Mouse (Mus musculus): ENCODE measurements at regions not wholly inside any gene's neighbourhood (a gene's known extent, or its start where the extent isn't known, plus 50 kb on each side); places are given as distances from the start of the nearest gene placed in this dataset.

- H3K36me3 ChIP-seq (ENCODE audit: control insufficient read depth, insufficient read depth, low read length, poor library complexity, severe bottlenecking), result no peaks in the 10 kb centered on the region
- H3K27ac ChIP-seq (ENCODE audit: insufficient read depth, low read depth, low read length, poor library complexity, severe bottlenecking), result no peak overlapping the region
- H3K9ac ChIP-seq (ENCODE audit: insufficient read depth, low read depth, low read length, poor library complexity, severe bottlenecking), result no peak overlapping the region
- in situ Hi-C loops (cut with MboI; ENCODE audit: low sequenced_read_pairs in 2 of 2, unreplicated experiment in 2 of 2), result no loop called here
- no peaks in the 10 kb centered on the region for H3K9me3 ChIP-seq (ENCODE audit: control insufficient read depth, insufficient read depth, low read depth, low read length)
- H3K4me1 ChIP-seq (ENCODE audit: control insufficient read depth in 2 of 2, insufficient read depth in 2 of 2, low read length in 2 of 2, poor library complexity in 1 of 2), result no peaks in the 10 kb centered on the region
- DNase-seq (ENCODE audit: low read depth, low spot score), result no peak
- TF ChIP-seq HCFC1 (IDR thresholded peaks at IDR 0.05; ENCODE audit: borderline replicate concordance, insufficient read depth, low read length), result no peak
- TF ChIP-seq MAFK (IDR thresholded peaks at IDR 0.05; ENCODE audit: insufficient read depth, low read depth, low read length), result no peak
- no peak for TF ChIP-seq ZNF384 (IDR thresholded peaks at IDR 0.05; ENCODE audit: low read depth, low read length)
- TF ChIP-seq CHD2 (IDR thresholded peaks at IDR 0.05; ENCODE audit: low read depth, low read length), result no peak
- no peak for TF ChIP-seq ZC3H11A (IDR thresholded peaks at IDR 0.05; ENCODE audit: borderline replicate concordance, low read depth, low read length)
- no peak overlapping the region for H3K4me3 ChIP-seq (ENCODE audit: insufficient read depth in 1 of 2, low read depth in 1 of 2, low read length in 2 of 2, poor library complexity in 1 of 2, severe bottlenecking in 1 of 2)
Observed at GRCm38 (mm10) chr3:128787686-128788085, 412.0 kb upstream of the Pitx2 start.

- TF ChIP-seq MAFK (IDR thresholded peaks at IDR 0.05; ENCODE audit: insufficient read depth, low read depth, low read length) (no peak), CHD2 (IDR thresholded peaks at IDR 0.05; ENCODE audit: low read depth, low read length) (no peak), HCFC1 (IDR thresholded peaks at IDR 0.05; ENCODE audit: borderline replicate concordance, insufficient read depth, low read length) (no peak), ZC3H11A (IDR thresholded peaks at IDR 0.05; ENCODE audit: borderline replicate concordance, low read depth, low read length) (no peak), ZNF384 (IDR thresholded peaks at IDR 0.05; ENCODE audit: low read depth, low read length) (no peak)
- Histone ChIP-seq H3K4me3 (ENCODE audit: insufficient read depth in 1 of 2, low read depth in 1 of 2, low read length in 2 of 2, poor library complexity in 1 of 2, severe bottlenecking in 1 of 2) (no peak overlapping the region), H3K36me3 (ENCODE audit: control insufficient read depth, insufficient read depth, low read length, poor library complexity, severe bottlenecking) (no peaks in the 10 kb centered on the region), H3K9me3 (ENCODE audit: control insufficient read depth, insufficient read depth, low read depth, low read length) (no peaks in the 10 kb centered on the region), H3K4me1 (ENCODE audit: control insufficient read depth in 2 of 2, insufficient read depth in 2 of 2, low read length in 2 of 2, poor library complexity in 1 of 2) (no peaks in the 10 kb centered on the region), H3K27ac (ENCODE audit: insufficient read depth, low read depth, low read length, poor library complexity, severe bottlenecking) (no peak overlapping the region), H3K9ac (ENCODE audit: insufficient read depth, low read depth, low read length, poor library complexity, severe bottlenecking) (no peak overlapping the region)
- in situ Hi-C loops (cut with MboI; ENCODE audit: low sequenced_read_pairs in 2 of 2, unreplicated experiment in 2 of 2), result no loop called here
- DNase-seq (ENCODE audit: low read depth, low spot score), result no peak
Observed at GRCm38 (mm10) chr3:128795931-128796330, 403.7 kb upstream of the Pitx2 start.

- H3K9me3 ChIP-seq (ENCODE audit: control insufficient read depth, insufficient read depth, low read depth, low read length), result no peaks in the 10 kb centered on the region
- no peak for DNase-seq (ENCODE audit: low read depth, low spot score)
- no peak overlapping the region for H3K9ac ChIP-seq (ENCODE audit: insufficient read depth, low read depth, low read length, poor library complexity, severe bottlenecking)
- no peak for TF ChIP-seq MAFK (IDR thresholded peaks at IDR 0.05; ENCODE audit: insufficient read depth, low read depth, low read length)
- TF ChIP-seq HCFC1 (IDR thresholded peaks at IDR 0.05; ENCODE audit: borderline replicate concordance, insufficient read depth, low read length), result no peak
- no peak for TF ChIP-seq ZC3H11A (IDR thresholded peaks at IDR 0.05; ENCODE audit: borderline replicate concordance, low read depth, low read length)
- no peak for TF ChIP-seq ZNF384 (IDR thresholded peaks at IDR 0.05; ENCODE audit: low read depth, low read length)
- no peak for TF ChIP-seq CHD2 (IDR thresholded peaks at IDR 0.05; ENCODE audit: low read depth, low read length)
- H3K36me3 ChIP-seq (ENCODE audit: control insufficient read depth, insufficient read depth, low read length, poor library complexity, severe bottlenecking), result no peaks in the 10 kb centered on the region
- H3K27ac ChIP-seq (ENCODE audit: insufficient read depth, low read depth, low read length, poor library complexity, severe bottlenecking), result no peak overlapping the region
- no peak overlapping the region for H3K4me3 ChIP-seq (ENCODE audit: insufficient read depth in 1 of 2, low read depth in 1 of 2, low read length in 2 of 2, poor library complexity in 1 of 2, severe bottlenecking in 1 of 2)
- in situ Hi-C loops (cut with MboI; ENCODE audit: low sequenced_read_pairs in 2 of 2, unreplicated experiment in 2 of 2), result no loop called here
- H3K4me1 ChIP-seq (ENCODE audit: control insufficient read depth in 2 of 2, insufficient read depth in 2 of 2, low read length in 2 of 2, poor library complexity in 1 of 2), result no peaks in the 10 kb centered on the region
Observed at GRCm38 (mm10) chr3:128797829-128798228, 401.8 kb upstream of the Pitx2 start.

GRCm38 (mm10) chr3:128829371-128830160, 370.1 kb upstream of the Pitx2 start:
- in situ Hi-C loops (cut with MboI; ENCODE audit: low sequenced_read_pairs in 2 of 2, unreplicated experiment in 2 of 2), result no loop called here

More at GRCm38 (mm10) chr3:128829371-128830160, 370.1 kb upstream of the Pitx2 start:
- Histone ChIP-seq H3K36me3 (ENCODE audit: control insufficient read depth, insufficient read depth, low read length, poor library complexity, severe bottlenecking) (no peaks in the 10 kb centered on the region), H3K9me3 (ENCODE audit: control insufficient read depth, insufficient read depth, low read depth, low read length) (no peaks in the 10 kb centered on the region), H3K4me1 (ENCODE audit: control insufficient read depth in 2 of 2, insufficient read depth in 2 of 2, low read length in 2 of 2, poor library complexity in 1 of 2) (no peaks in the 10 kb centered on the region), H3K27ac (ENCODE audit: insufficient read depth, low read depth, low read length, poor library complexity, severe bottlenecking) (no peak overlapping the region), H3K4me3 (ENCODE audit: insufficient read depth in 1 of 2, low read depth in 1 of 2, low read length in 2 of 2, poor library complexity in 1 of 2, severe bottlenecking in 1 of 2) (no peak overlapping the region), H3K9ac (ENCODE audit: insufficient read depth, low read depth, low read length, poor library complexity, severe bottlenecking) (no peak overlapping the region)
- DNase-seq (ENCODE audit: low read depth, low spot score), result no peak
- no peak for TF ChIP-seq ZNF384 (IDR thresholded peaks at IDR 0.05; ENCODE audit: low read depth, low read length)
- TF ChIP-seq CHD2 (IDR thresholded peaks at IDR 0.05; ENCODE audit: low read depth, low read length), result no peak
- TF ChIP-seq MAFK (IDR thresholded peaks at IDR 0.05; ENCODE audit: insufficient read depth, low read depth, low read length), result no peak
- TF ChIP-seq HCFC1 (IDR thresholded peaks at IDR 0.05; ENCODE audit: borderline replicate concordance, insufficient read depth, low read length), result no peak
- TF ChIP-seq ZC3H11A (IDR thresholded peaks at IDR 0.05; ENCODE audit: borderline replicate concordance, low read depth, low read length), result no peak
